Mouse (Mus musculus) heart, adult 2 months (tissue): ENCODE measurements at regions not wholly inside any gene's neighbourhood (a gene's known extent, or its start where the extent isn't known, plus 50 kb on each side); places are given as distances from the start of the nearest gene placed in this dataset.

ENCODE experiments used
- DNase-seq, 2 experiments: peaks; one replicate each; pipeline ENCODE4 v3.0.0; 2021
- H3K27ac ChIP-seq: fragments of 200-600 bp; 2 replicates; pipeline ENCODE4 v1.8.1; 2022
- H3K27me3 ChIP-seq: fragments of 200-500 bp; 2 replicates; pipeline ENCODE4 v1.6.1; 2012; ENCODE audit warnings: mild to moderate bottlenecking, low read length, inconsistent platforms, mixed read lengths; ENCODE audit not compliant: control insufficient read depth, insufficient read depth
- H3K36me3 ChIP-seq: fragments of 200-500 bp; 2 replicates; pipeline ENCODE4 v1.6.1; 2012; ENCODE audit warnings: low read length, inconsistent platforms; ENCODE audit not compliant: control insufficient read depth, insufficient read depth
- H3K4me1 ChIP-seq: fragments of 200-500 bp; 2 replicates; pipeline ENCODE4 v1.6.1; 2011; ENCODE audit warnings: low read length; ENCODE audit not compliant: control insufficient read depth, insufficient read depth
- H3K4me3 ChIP-seq: fragments of 200-600 bp; 2 replicates; pipeline ENCODE4 v1.8.1; 2022
- H3K79me2 ChIP-seq: fragments of 200-500 bp; replicated peaks from 2 replicates; pipeline ENCODE4 v1.6.1; 2012; ENCODE audit warnings: mild to moderate bottlenecking, inconsistent platforms, low read length, moderate library complexity, mixed read lengths; ENCODE audit not compliant: control insufficient read depth, insufficient read depth
- H3K9ac ChIP-seq: fragments of 200-500 bp; 2 replicates; pipeline ENCODE4 v1.6.1; 2012; ENCODE audit warnings: low read depth, mild to moderate bottlenecking, control low read depth, inconsistent platforms, low read length, mixed read lengths
- CTCF ChIP-seq: fragments of 200-600 bp; IDR thresholded peaks from 2 replicates; pipeline ENCODE4 v1.8.1; 2022; ENCODE audit warnings: antibody characterized with exemption, mild to moderate bottlenecking, moderate library complexity
- EP300 ChIP-seq: fragments of 200-500 bp; IDR thresholded peaks from 2 replicates; pipeline ENCODE4 v1.6.1; 2011; ENCODE audit warnings: low read depth, low read length, control low read depth; ENCODE audit not compliant: insufficient read depth
- POLR2A ChIP-seq: fragments of 200-500 bp; IDR thresholded peaks from 2 replicates; pipeline ENCODE4 v1.6.1; 2011; ENCODE audit warnings: mild to moderate bottlenecking, low read depth, low read length, control low read depth; ENCODE audit not compliant: insufficient read depth
- WGBS: fragments of 180-500 bp; shearing (Covaris S2); methylation state at CpG from one replicate; pipeline ENCODE4 v1.1.7; 2018; 5-methylcytosine and 5-hydroxymethylcytosine counted together
- intact Hi-C: fragments of 180-260 bp; cut with DNase I; formaldehyde crosslinking; loops from one replicate; pipeline ENCODE4 v1.15.1; 2025

GRCm38 (mm10) chr19:14340759-14341158, 257.1 kb downstream of the Tle4 start:
- Histone ChIP-seq H3K4me3 (no peak overlapping the region), H3K4me1 (no peaks in the 10 kb centered on the region), H3K27me3 (no peaks in the 10 kb centered on the region), H3K36me3 (no peaks in the 10 kb centered on the region), H3K9ac (no peak overlapping the region), H3K27ac (no peak overlapping the region), H3K79me2 (no peaks in the 10 kb centered on the region)
- no peak for TF ChIP-seq EP300
- TF ChIP-seq POLR2A = no peak
- TF ChIP-seq CTCF = no peak
- WGBS = 20% methylated on average over 2 of the region's 2 CpGs
- intact Hi-C loops = no loop called here
- no peak for DNase-seq

- no peak overlapping the region for H3K4me3 ChIP-seq
- H3K9ac ChIP-seq = no peak overlapping the region
- no peak for DNase-seq
- no peaks in the 10 kb centered on the region for H3K36me3 ChIP-seq
- 48% methylated on average over 5 of the region's 5 CpGs for WGBS
- intact Hi-C loops = no loop called here
- no peak for TF ChIP-seq POLR2A
- no peak for TF ChIP-seq EP300
- TF ChIP-seq CTCF = no peak
- H3K79me2 ChIP-seq = no peaks in the 10 kb centered on the region
- H3K27ac ChIP-seq = no peak overlapping the region
- no peaks in the 10 kb centered on the region for H3K4me1 ChIP-seq
- H3K27me3 ChIP-seq = no peaks in the 10 kb centered on the region
Measured at GRCm38 (mm10) chr19:14343890-14344289, 254.0 kb downstream of the Tle4 start.

GRCm38 (mm10) chr19:14344467-14344866, 253.4 kb downstream of the Tle4 start:
- Histone ChIP-seq H3K27ac (no peak overlapping the region), H3K79me2 (no peaks in the 10 kb centered on the region), H3K4me3 (no peak overlapping the region), H3K9ac (no peak overlapping the region), H3K36me3 (no peaks in the 10 kb centered on the region), H3K27me3 (no peaks in the 10 kb centered on the region), H3K4me1 (no peaks in the 10 kb centered on the region)
- intact Hi-C loops = no loop called here
- no peak for DNase-seq
- no peak for TF ChIP-seq EP300
- no peak for TF ChIP-seq CTCF
- TF ChIP-seq POLR2A = no peak
- WGBS = 73% methylated on average over 3 of the region's 3 CpGs

GRCm38 (mm10) chr19:14347026-14347425, 250.8 kb downstream of the Tle4 start:
- no peak for DNase-seq
- Histone ChIP-seq H3K4me1 (no peaks in the 10 kb centered on the region), H3K9ac (no peak overlapping the region), H3K27ac (no peak overlapping the region), H3K79me2 (no peaks in the 10 kb centered on the region), H3K4me3 (no peak overlapping the region), H3K36me3 (no peaks in the 10 kb centered on the region), H3K27me3 (no peaks in the 10 kb centered on the region)
- intact Hi-C loops = no loop called here
- TF ChIP-seq CTCF (no peak), EP300 (no peak), POLR2A (no peak)
- 52% methylated on average over 2 of the region's 2 CpGs for WGBS

GRCm38 (mm10) chr19:14347429-14347828, 250.4 kb downstream of the Tle4 start:
- no peaks in the 10 kb centered on the region for H3K4me1 ChIP-seq
- H3K4me3 ChIP-seq = no peak overlapping the region
- H3K36me3 ChIP-seq = no peaks in the 10 kb centered on the region
- intact Hi-C loops = no loop called here
- no peaks in the 10 kb centered on the region for H3K27me3 ChIP-seq
- H3K79me2 ChIP-seq = no peaks in the 10 kb centered on the region
- no peak for DNase-seq
- no peak overlapping the region for H3K27ac ChIP-seq
- H3K9ac ChIP-seq = no peak overlapping the region
- TF ChIP-seq CTCF (no peak), EP300 (no peak), POLR2A (no peak)

GRCm38 (mm10) chr19:14349753-14350152, 248.1 kb downstream of the Tle4 start:
- no peak overlapping the region for H3K9ac ChIP-seq
- WGBS = 89% methylated on average over 2 of the region's 2 CpGs
- no peaks in the 10 kb centered on the region for H3K27me3 ChIP-seq
- intact Hi-C loops = no loop called here
- no peak overlapping the region for H3K4me3 ChIP-seq
- TF ChIP-seq POLR2A (no peak), CTCF (no peak), EP300 (no peak)
- no peaks in the 10 kb centered on the region for H3K36me3 ChIP-seq
- no peaks in the 10 kb centered on the region for H3K79me2 ChIP-seq
- DNase-seq = no peak
- no peaks in the 10 kb centered on the region for H3K4me1 ChIP-seq
- H3K27ac ChIP-seq = no peak overlapping the region
